1 mouse cellular context compared by ENCODE assay signal in genomic region chr3:96728634-96729402, GRCm38 (mm10).
TF ChIP-seq lines count a peak whose summit lies in the region.

No protein-coding gene starts in this region.

TF ChIP-seq in MEL, 35 proteins besides CTCF, POLR2A, EP300 and RAD21:
- no peak for TF ChIP-seq RCOR1 (IDR thresholded peaks at IDR 0.05; ENCODE audit: low read depth, low read length)
- no peak for TF ChIP-seq ETS1 (IDR thresholded peaks at IDR 0.05; ENCODE audit: low read depth, low read length)
- no peak for TF ChIP-seq USF1 (IDR thresholded peaks at IDR 0.05; ENCODE audit: low read depth, low read length)
- TF ChIP-seq MXI1 (IDR thresholded peaks at IDR 0.05; ENCODE audit: low read depth, low read length), result peak; percentile 65; the same call in 1 of the 2 replicates
- no peak for TF ChIP-seq JUND (IDR thresholded peaks at IDR 0.05; ENCODE audit: low read depth, low read length)
- TF ChIP-seq MAFK (IDR thresholded peaks at IDR 0.05; ENCODE audit: borderline replicate concordance, low read depth, low read length), result no peak
